Mouse (Mus musculus): ENCODE data around the gene Atrnl1.

Gene Atrnl1

DNA sequence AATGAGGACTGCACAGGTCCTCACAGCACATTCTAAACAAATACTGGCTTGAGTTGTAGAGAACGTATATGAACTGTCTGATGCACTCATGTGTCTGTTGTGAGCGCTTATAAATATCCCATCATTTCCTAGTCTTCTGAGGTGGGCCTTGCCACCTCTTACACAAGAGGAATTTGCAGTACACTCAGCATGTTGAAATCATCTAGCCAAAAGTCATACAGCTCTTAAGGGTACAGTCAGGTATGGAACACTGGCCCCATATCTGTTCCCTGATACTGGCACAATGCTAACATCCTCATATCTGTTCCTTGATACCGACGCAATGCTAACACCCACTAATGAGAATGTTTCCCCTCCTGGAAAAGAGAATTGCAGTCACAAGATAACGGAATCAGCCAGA is 488.7 kb downstream of the Atrnl1 start:
- DNase-seq (ENCODE audit: low read depth, low spot score), result no peak
- no peaks in the 10 kb centered on the region for H3K36me3 ChIP-seq (ENCODE audit: control insufficient read depth, insufficient read depth, low read length, poor library complexity, severe bottlenecking)
- H3K27me3 ChIP-seq (ENCODE audit: control insufficient read depth, insufficient read depth, low read length, poor library complexity, severe bottlenecking), result no peaks in the 10 kb centered on the region

DNA sequence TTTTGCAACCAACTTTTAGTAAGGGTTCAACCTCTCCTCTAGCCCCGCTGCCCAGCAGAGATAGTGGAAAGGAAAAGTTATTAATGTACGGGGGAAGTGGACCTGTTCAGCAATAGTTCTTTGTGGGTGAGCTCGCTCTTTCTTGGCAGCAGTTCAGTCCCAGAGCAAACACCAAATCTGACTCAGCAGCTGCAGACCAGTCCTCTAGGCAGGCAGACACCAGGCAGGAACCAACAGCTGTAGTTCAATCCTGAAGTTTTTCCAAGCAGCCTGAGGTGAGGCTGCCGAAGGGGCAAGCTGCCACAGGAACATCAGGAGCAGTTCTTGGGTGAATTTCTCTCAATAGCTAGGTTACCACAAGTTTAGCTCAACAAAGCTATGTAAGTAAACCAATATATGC is 489.5 kb downstream of the Atrnl1 start:
- no peaks in the 10 kb centered on the region for H3K36me3 ChIP-seq (ENCODE audit: control insufficient read depth, insufficient read depth, low read length, poor library complexity, severe bottlenecking)
- no peak for DNase-seq (ENCODE audit: low read depth, low spot score)
- no peaks in the 10 kb centered on the region for H3K27me3 ChIP-seq (ENCODE audit: control insufficient read depth, insufficient read depth, low read length, poor library complexity, severe bottlenecking)

DNA sequence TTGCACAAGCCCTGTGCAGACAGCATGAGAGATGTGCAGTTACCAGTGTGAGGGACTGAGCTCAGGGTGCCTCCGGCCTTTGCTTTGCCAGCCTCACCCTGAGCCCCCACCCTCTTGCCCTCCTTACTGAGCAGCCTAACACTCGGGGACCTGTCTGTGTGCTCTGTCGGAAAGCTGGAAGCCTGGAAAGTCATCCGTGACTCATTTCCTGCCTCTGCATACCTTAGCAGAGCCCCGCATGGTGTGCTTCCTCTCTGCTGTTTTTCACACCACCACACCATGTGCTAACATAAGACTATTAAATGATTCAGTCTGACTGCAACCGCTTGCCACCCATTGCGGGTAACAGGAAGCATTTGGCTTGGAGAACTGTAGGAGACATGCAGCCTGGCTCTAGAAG is 493.7 kb downstream of the Atrnl1 start:
- DNase-seq (ENCODE audit: low read depth, low spot score), result no peak
- Histone ChIP-seq H3K36me3 (ENCODE audit: control insufficient read depth, insufficient read depth, low read length, poor library complexity, severe bottlenecking) (no peaks in the 10 kb centered on the region), H3K27me3 (ENCODE audit: control insufficient read depth, insufficient read depth, low read length, poor library complexity, severe bottlenecking) (no peaks in the 10 kb centered on the region)

DNA sequence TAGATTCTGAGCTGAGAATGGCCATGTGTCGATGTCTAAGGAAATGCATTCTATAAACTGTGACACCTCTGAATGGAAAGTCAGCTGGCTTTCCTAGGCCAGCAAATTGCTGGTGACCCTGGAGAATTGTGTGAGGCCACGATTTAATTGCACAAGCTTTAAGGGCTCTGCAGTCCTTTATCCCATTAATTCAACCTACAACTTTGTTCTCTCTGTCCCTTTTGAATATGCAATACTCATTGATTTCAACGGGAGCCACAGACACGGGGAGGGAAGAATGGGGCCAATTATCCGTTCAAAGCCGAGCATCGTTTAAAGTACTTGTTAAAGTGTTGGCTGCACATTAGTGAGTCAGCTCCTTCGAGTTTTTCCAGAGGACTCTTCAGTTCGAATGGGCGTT is 496.8 kb downstream of the Atrnl1 start:
- no peaks in the 10 kb centered on the region for H3K27me3 ChIP-seq (ENCODE audit: control insufficient read depth, insufficient read depth, low read length, poor library complexity, severe bottlenecking)
- H3K36me3 ChIP-seq (ENCODE audit: control insufficient read depth, insufficient read depth, low read length, poor library complexity, severe bottlenecking), result no peaks in the 10 kb centered on the region
- DNase-seq (ENCODE audit: low read depth, low spot score), result no peak

DNA sequence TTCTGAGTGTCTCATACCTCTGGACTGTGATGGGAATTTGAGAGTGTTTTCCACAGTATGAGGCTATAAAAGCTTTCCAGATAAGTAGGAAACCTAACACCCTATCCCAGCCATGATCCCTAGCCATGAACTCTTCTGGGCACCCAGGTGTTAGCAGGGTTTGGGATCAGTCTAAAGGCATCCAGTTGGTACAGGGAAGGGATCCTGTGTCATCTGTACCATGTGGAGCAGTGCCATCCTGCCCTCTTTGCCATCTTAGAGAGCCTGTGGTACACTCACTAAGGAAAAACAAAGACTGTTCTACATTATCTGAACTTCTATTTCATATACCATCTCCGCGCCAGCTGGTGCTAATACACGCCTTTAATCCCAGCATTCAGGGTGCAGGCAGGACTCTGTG is 499.7 kb downstream of the Atrnl1 start:
- H3K27me3 ChIP-seq (ENCODE audit: control insufficient read depth, insufficient read depth, low read length, poor library complexity, severe bottlenecking), result no peaks in the 10 kb centered on the region
- no peaks in the 10 kb centered on the region for H3K36me3 ChIP-seq (ENCODE audit: control insufficient read depth, insufficient read depth, low read length, poor library complexity, severe bottlenecking)
- no peak for DNase-seq (ENCODE audit: low read depth, low spot score)

DNA sequence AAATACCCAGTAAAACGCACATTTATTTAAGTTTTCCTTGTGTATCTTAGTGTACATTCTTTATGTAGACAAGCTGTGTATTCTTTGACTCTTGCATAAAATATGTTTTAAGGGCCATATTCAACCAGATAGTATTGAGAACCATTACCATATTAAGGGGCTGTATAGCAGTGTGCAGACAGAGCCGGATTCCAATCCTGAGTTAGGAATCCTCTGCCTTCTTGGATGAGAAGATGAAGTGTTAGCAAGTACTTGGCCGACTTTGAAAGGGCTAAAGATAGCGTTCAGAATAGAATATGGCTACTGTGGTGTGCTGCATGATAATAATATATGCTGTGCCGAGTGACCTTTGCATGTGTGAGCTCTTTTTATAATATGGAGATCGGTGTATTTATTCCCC is 500.5 kb downstream of the Atrnl1 start:
- Histone ChIP-seq H3K36me3 (ENCODE audit: control insufficient read depth, insufficient read depth, low read length, poor library complexity, severe bottlenecking) (no peaks in the 10 kb centered on the region), H3K27me3 (ENCODE audit: control insufficient read depth, insufficient read depth, low read length, poor library complexity, severe bottlenecking) (no peaks in the 10 kb centered on the region)
- DNase-seq (ENCODE audit: low read depth, low spot score), result no peak

DNA sequence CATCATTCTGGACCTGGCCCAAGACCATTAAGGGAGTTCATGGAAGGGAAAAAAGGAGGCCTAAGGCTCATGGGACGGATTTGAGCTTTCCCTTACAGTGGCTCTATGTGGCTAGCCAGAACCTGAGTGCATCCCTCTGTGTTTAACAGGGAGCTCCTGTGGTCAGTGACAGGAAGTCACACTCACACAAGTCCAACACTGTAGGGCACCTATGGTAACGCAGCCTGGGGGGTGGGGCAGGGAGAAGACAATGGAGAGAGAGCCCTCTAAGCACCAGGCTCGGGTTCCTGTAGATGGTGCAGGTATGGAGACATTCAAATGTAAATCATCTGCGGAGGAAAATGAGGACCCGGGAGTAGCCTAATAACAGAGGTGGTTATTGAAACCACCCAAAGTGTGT is 501.3 kb downstream of the Atrnl1 start:
- DNase-seq (ENCODE audit: low read depth, low spot score), result no peak
- H3K36me3 ChIP-seq (ENCODE audit: control insufficient read depth, insufficient read depth, low read length, poor library complexity, severe bottlenecking), result no peaks in the 10 kb centered on the region
- no peaks in the 10 kb centered on the region for H3K27me3 ChIP-seq (ENCODE audit: control insufficient read depth, insufficient read depth, low read length, poor library complexity, severe bottlenecking)

DNA sequence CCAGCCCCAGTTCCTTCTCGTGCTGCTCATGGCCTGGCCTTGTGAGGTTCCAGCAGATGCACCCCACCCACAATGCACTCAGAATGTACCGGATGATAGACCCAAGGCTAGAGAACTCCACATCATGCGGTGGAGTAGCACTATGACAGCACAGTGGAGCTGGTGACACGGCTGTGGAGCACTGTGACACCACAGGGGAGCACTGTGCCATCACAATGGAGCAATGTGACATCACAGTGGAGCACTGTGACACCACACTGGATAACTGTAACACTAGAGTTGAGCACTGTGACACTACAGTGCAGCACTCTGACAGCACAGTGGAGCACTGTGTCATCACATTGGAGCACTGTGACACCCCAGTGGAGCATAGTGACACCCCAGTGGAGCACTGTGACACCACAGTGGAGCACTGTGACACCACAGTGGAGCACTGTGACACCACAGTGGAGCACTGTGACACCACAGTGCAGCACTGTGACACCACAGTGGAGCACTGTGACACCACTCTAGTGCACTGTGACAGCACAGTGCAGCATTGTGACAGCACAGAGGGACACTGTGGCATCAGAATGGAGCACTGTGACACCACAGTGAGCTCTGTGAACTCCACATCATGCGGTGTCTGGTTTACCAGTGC is 502.4 kb downstream of the Atrnl1 start:
- DNase-seq (ENCODE audit: low read depth, low spot score), result no peak
- Histone ChIP-seq H3K27me3 (ENCODE audit: control insufficient read depth, insufficient read depth, low read length, poor library complexity, severe bottlenecking) (no peaks in the 10 kb centered on the region), H3K36me3 (ENCODE audit: control insufficient read depth, insufficient read depth, low read length, poor library complexity, severe bottlenecking) (no peaks in the 10 kb centered on the region)

DNA sequence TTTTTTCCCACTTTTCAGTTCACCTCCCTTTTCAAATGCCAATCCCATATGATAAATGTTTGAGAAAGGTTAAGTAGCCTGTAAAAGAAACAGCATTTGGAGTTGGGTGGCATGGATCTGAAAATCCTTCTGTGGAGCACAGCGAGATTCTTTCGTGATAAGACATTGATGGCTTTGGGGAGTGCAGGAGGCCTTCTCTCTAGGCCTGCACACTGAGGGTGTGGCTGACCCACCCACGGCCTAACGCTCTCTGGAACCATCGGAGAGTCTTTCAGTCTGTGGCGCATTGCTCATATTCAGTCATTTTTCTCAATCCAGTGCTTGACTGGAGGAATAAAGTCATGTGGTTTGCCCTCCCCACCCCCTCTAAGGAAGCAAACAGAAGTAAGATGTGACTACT is 506.8 kb downstream of the Atrnl1 start:
- no peak for DNase-seq (ENCODE audit: low read depth, low spot score)
- Histone ChIP-seq H3K36me3 (ENCODE audit: control insufficient read depth, insufficient read depth, low read length, poor library complexity, severe bottlenecking) (no peaks in the 10 kb centered on the region), H3K27me3 (ENCODE audit: control insufficient read depth, insufficient read depth, low read length, poor library complexity, severe bottlenecking) (no peaks in the 10 kb centered on the region)

DNA sequence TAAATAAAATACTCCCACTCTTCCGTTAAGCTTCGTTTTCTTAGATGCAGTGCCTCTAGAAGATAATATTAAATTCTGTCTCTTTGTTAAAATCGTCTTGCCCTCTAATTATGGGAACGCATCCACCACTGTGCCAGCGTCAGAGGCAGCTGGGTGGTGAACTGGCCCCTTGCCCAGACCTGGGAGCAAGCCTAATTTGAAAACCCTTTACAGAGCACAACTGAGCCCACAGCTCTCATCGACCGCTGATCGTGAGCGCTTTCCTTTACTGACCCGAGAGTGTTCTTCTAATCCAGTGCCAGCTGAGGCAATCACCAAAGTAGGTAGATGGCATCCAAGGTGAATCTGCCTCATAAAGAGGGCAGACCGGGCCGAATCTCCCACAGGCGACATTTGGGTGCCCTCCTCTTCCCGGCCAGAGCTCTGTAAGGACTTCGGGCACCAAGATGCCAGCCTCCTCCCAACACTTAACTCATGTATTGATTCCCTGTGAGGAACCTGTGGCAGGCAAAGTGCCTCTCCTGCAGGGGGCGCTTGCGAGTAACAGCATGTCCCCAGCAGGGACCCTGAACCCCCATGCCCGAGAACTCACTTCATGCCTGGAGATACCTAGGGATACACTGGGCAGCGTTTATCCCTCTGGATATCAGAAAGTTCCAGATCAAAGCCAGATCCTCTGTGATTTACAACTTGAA is 507.5 kb downstream of the Atrnl1 start:
- no peaks in the 10 kb centered on the region for H3K27me3 ChIP-seq (ENCODE audit: control insufficient read depth, insufficient read depth, low read length, poor library complexity, severe bottlenecking)
- H3K36me3 ChIP-seq (ENCODE audit: control insufficient read depth, insufficient read depth, low read length, poor library complexity, severe bottlenecking), result no peaks in the 10 kb centered on the region
- peak; percentile 3 for DNase-seq (ENCODE audit: low read depth, low spot score)

DNA sequence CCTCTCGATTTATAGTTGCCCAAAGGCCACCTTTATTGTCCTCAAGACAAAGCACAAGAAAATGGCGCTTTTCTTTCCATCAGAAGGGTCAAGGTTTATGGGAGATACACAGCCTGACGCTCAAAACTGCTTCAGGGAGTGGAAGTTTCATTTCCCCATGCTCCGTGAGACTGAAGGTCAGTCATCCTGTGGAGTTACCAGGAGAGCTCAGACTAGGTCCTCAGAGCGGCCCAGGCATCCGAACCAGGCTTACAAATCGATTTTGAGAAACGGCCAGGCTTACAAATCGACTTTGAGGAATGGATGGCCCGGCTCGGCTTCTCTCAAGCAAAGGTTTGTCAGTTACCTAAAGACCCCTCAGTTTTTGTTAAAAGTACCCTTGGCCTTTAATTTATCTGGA is 508.0 kb downstream of the Atrnl1 start:
- H3K27me3 ChIP-seq (ENCODE audit: control insufficient read depth, insufficient read depth, low read length, poor library complexity, severe bottlenecking), result no peaks in the 10 kb centered on the region
- no peaks in the 10 kb centered on the region for H3K36me3 ChIP-seq (ENCODE audit: control insufficient read depth, insufficient read depth, low read length, poor library complexity, severe bottlenecking)
- DNase-seq (ENCODE audit: low read depth, low spot score), result no peak

DNA sequence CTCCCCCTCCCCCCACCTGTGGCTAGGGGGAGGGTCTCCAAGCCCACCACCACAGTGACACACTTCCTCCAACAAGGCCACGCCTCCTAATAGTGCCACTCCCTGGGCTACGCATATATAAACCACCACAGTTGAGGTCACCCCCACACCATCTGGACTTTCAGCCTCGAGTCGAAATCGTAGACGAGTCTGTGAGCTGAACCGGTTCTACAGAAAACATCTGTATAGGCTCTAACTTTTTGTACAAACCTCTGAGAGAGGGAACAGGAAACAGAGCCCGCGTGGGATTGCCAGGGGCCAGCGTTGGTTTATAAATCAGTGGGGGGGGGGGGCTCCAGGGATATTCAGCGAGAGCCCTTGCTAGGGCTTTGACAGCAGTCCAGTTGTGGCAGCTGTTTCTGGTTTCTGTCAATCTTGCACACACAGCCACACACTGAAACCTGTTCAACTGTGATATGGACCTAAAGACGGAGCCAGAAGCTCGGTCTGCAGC is 508.9 kb downstream of the Atrnl1 start:
- DNase-seq (ENCODE audit: low read depth, low spot score), result no peak
- no peaks in the 10 kb centered on the region for H3K27me3 ChIP-seq (ENCODE audit: control insufficient read depth, insufficient read depth, low read length, poor library complexity, severe bottlenecking)
- H3K36me3 ChIP-seq (ENCODE audit: control insufficient read depth, insufficient read depth, low read length, poor library complexity, severe bottlenecking), result no peaks in the 10 kb centered on the region

DNA sequence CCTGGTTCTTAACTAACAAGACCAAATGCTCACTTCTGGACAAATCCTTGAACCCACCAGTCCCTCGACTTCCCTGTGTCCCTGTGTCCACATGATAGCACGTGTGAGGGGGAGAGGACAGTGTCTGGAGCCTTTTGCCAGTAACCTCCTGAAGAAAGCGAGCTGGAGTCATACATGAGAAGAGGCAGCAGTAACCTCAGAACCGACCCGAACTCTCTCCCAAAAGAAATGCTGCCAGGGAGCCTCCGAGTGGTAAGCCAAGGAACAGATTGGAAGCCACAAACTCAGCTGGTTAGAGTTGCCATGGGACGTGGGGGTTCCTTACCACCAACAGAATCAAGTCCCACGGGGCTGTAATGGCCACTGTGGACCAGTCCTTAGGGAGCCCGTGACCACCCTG is 509.8 kb downstream of the Atrnl1 start:
- no peak for DNase-seq (ENCODE audit: low read depth, low spot score)
- Histone ChIP-seq H3K27me3 (ENCODE audit: control insufficient read depth, insufficient read depth, low read length, poor library complexity, severe bottlenecking) (no peaks in the 10 kb centered on the region), H3K36me3 (ENCODE audit: control insufficient read depth, insufficient read depth, low read length, poor library complexity, severe bottlenecking) (no peaks in the 10 kb centered on the region)

DNA sequence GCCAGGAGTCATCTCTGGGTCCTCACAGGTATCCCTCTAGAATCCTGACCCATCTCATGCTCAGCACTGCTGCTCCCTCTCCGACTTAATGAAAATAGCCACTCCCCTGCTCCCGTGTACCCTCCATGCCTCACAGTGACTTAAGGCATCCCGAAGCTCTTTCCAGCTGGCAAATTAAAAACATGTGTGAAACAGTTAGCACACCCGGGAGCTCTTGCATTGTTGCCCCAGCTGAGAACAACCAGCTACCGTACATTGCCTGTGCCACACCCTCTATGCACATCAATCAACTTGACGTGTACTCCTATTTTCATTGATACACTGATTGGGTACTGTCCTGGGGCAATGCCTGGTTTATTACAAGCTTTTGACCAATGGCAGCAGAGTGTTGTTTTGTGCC is 510.8 kb downstream of the Atrnl1 start:
- Histone ChIP-seq H3K27me3 (ENCODE audit: control insufficient read depth, insufficient read depth, low read length, poor library complexity, severe bottlenecking) (no peaks in the 10 kb centered on the region), H3K36me3 (ENCODE audit: control insufficient read depth, insufficient read depth, low read length, poor library complexity, severe bottlenecking) (no peaks in the 10 kb centered on the region)
- DNase-seq (ENCODE audit: low read depth, low spot score), result no peak

DNA sequence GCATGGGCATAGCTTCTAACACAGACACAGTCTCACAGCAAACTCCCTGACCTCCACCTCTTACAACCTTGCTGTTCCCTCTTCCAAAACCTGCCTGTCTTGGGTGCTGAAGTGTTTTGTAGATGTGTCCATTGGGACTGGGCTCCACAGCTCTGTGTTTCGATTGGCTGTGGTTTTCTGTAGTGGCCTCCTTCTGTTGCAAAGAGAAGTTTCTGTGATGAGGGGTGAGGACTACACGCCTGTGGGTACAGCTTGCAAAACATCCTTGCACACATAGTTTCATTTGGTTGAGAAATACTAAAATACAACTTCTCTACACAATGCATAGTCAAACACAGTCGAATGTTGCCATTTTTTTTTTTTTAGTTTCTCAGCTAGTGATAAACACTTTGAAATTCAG is 512.8 kb downstream of the Atrnl1 start:
- no peaks in the 10 kb centered on the region for H3K27me3 ChIP-seq (ENCODE audit: control insufficient read depth, insufficient read depth, low read length, poor library complexity, severe bottlenecking)
- no peaks in the 10 kb centered on the region for H3K36me3 ChIP-seq (ENCODE audit: control insufficient read depth, insufficient read depth, low read length, poor library complexity, severe bottlenecking)
- no peak for DNase-seq (ENCODE audit: low read depth, low spot score)

DNA sequence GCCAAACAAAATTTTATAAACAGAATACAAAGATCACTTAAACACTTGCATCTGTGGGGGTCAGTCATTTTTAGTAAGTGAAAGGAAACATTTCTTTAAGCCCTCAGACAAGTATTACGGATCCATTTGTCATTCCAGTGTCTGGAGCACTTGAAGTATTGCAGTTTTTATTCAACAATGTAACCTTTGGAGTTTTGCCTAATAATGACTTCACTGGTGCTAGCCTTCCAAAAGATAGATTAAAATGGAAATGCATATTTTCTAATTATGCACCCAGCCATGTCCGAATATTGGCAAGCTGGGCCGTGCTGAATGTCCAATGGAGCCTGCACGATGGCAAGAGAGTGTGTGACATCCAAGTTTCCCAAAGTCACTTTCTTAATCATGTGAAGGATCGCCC is 513.7 kb downstream of the Atrnl1 start:
- DNase-seq (ENCODE audit: low read depth, low spot score), result no peak
- no peaks in the 10 kb centered on the region for H3K27me3 ChIP-seq (ENCODE audit: control insufficient read depth, insufficient read depth, low read length, poor library complexity, severe bottlenecking)
- no peaks in the 10 kb centered on the region for H3K36me3 ChIP-seq (ENCODE audit: control insufficient read depth, insufficient read depth, low read length, poor library complexity, severe bottlenecking)
